Mouse (Mus musculus) CH12.LX (cell line): ENCODE data around the gene Top3a. TPM values are rescaled to one million over a fixed set of nuclear protein-coding genes. Genes with fewer than 3 reads are reported as not detected.

Experiments used
- DNase-seq: peaks from one replicate; pipeline ENCODE4 v3.0.0-alpha.2; 2013; ENCODE audit errors: extremely low read depth
- H3K27ac ChIP-seq: 2 replicates; pipeline ENCODE4 v1.5.1; 2012; ENCODE audit warnings: low read depth, mild to moderate bottlenecking, control low read depth, moderate library complexity; ENCODE audit not compliant: insufficient read depth
- H3K27me3 ChIP-seq: replicated peaks from 2 replicates; pipeline ENCODE3; 2012; ENCODE audit warnings: inconsistent platforms
- H3K36me3 ChIP-seq, 2 experiments: replicated peaks in 1 of 2; 2 replicates each; pipeline versions ENCODE3 to v1.6.1; 2012; ENCODE audit warnings: inconsistent platforms in 1 of 2, low read length in 1 of 2, mild to moderate bottlenecking in 1 of 2, mixed read lengths in 1 of 2, moderate library complexity in 1 of 2; ENCODE audit not compliant: control insufficient read depth in 1 of 2, insufficient read depth in 1 of 2
- H3K4me1 ChIP-seq, 2 experiments: 2 replicates each; pipeline ENCODE4 v1.6.1; 2012; ENCODE audit warnings: inconsistent platforms in 1 of 2, moderate library complexity in 1 of 2; ENCODE audit not compliant: insufficient read depth in 2 of 2, control insufficient read depth in 1 of 2
- H3K4me2 ChIP-seq: 2 replicates; pipeline ENCODE4 v1.6.1; 2012; ENCODE audit warnings: low read depth, mild to moderate bottlenecking, control low read depth; ENCODE audit not compliant: poor library complexity, insufficient read depth, severe bottlenecking
- H3K4me3 ChIP-seq, 3 experiments: fragments of 150-350 bp in 1 of 3; sonication (generic) in 1 of 3; replicated peaks in 1 of 3; 2 replicates each; pipeline versions ENCODE3 to v1.5.1; 2011 to 2012; ENCODE audit warnings: low read depth in 2 of 3, low read length in 2 of 3, mild to moderate bottlenecking in 2 of 3, moderate library complexity in 2 of 3, control low read depth in 1 of 3, improper control_type of control experiment in 1 of 3, inconsistent platforms in 1 of 3, mixed read lengths in 1 of 3; ENCODE audit not compliant: poor library complexity in 1 of 3
- H3K79me2 ChIP-seq: replicated peaks from 2 replicates; pipeline ENCODE4 v1.6.1; 2012; ENCODE audit warnings: mild to moderate bottlenecking, moderate library complexity; ENCODE audit not compliant: control insufficient read depth, poor library complexity, insufficient read depth, severe bottlenecking; ENCODE audit errors: extremely low read depth
- H3K9ac ChIP-seq: 2 replicates; pipeline ENCODE4 v1.6.1; 2012; ENCODE audit warnings: low read depth, mild to moderate bottlenecking, control low read depth, moderate library complexity; ENCODE audit not compliant: insufficient read depth
- H3K9me3 ChIP-seq: replicated peaks from 2 replicates; pipeline ENCODE3; 2012; ENCODE audit warnings: low read length, inconsistent platforms, mixed read lengths
- BHLHE40 ChIP-seq: IDR thresholded peaks from 2 replicates; pipeline ENCODE4 v1.6.1; 2011; ENCODE audit warnings: mild to moderate bottlenecking, low read depth, low read length, improper control_type of control experiment
- CHD1 ChIP-seq: IDR thresholded peaks from 2 replicates; pipeline ENCODE4 v1.6.1; 2012; ENCODE audit warnings: low read depth, low read length, improper control_type of control experiment, inconsistent platforms
- CHD2 ChIP-seq: IDR thresholded peaks from 2 replicates; pipeline ENCODE4 v1.6.1; 2011; ENCODE audit warnings: low read length, improper control_type of control experiment
- CTCF ChIP-seq, 2 experiments: IDR thresholded peaks in 1 of 2; conservative IDR thresholded peaks in 1 of 2; 2 replicates each; pipeline ENCODE4 v1.5.1; 2011 to 2012; ENCODE audit warnings: low read depth in 2 of 2, low read length in 2 of 2, improper control_type of control experiment in 1 of 2, inconsistent platforms in 1 of 2, mild to moderate bottlenecking in 1 of 2, moderate library complexity in 1 of 2
- E2F4 ChIP-seq: IDR thresholded peaks from 2 replicates; pipeline ENCODE4 v1.6.1; 2011; ENCODE audit warnings: low read depth, low read length, improper control_type of control experiment; ENCODE audit not compliant: insufficient replicate concordance
- ELF1 ChIP-seq: IDR thresholded peaks from 2 replicates; pipeline ENCODE4 v1.6.1; 2014; ENCODE audit warnings: low read depth, mild to moderate bottlenecking, inconsistent platforms, low read length, improper control_type of control experiment
- EP300 ChIP-seq: IDR thresholded peaks from 2 replicates; pipeline ENCODE4 v1.6.1; 2011; ENCODE audit warnings: low read length, improper control_type of control experiment
- ETS1 ChIP-seq: conservative IDR thresholded peaks from 2 replicates; pipeline ENCODE4 v1.6.1; 2012; ENCODE audit warnings: low read depth, mild to moderate bottlenecking, inconsistent platforms, low read length, improper control_type of control experiment, moderate library complexity
- GABPA ChIP-seq: IDR thresholded peaks from 2 replicates; pipeline ENCODE4 v1.6.1; 2012; ENCODE audit warnings: low read depth, low read length, improper control_type of control experiment, inconsistent platforms; ENCODE audit not compliant: insufficient replicate concordance
- HCFC1 ChIP-seq: IDR thresholded peaks from 2 replicates; pipeline ENCODE4 v1.6.1; 2012; ENCODE audit warnings: low read depth, mild to moderate bottlenecking, inconsistent platforms, low read length, improper control_type of control experiment
- IRF4 ChIP-seq: IDR thresholded peaks from 2 replicates; pipeline ENCODE4 v1.6.1; 2014; ENCODE audit warnings: low read depth, mild to moderate bottlenecking, inconsistent platforms, low read length, improper control_type of control experiment
- JUN ChIP-seq: IDR thresholded peaks from 2 replicates; pipeline ENCODE4 v1.6.1; 2011; ENCODE audit warnings: low read depth, mild to moderate bottlenecking, low read length, improper control_type of control experiment, moderate library complexity; ENCODE audit not compliant: insufficient read depth
- JUND ChIP-seq: conservative IDR thresholded peaks from 2 replicates; pipeline ENCODE4 v1.6.1; 2011; ENCODE audit warnings: low read depth, low read length, improper control_type of control experiment
- KAT2A ChIP-seq: IDR thresholded peaks from 2 replicates; pipeline ENCODE4 v1.6.1; 2012; ENCODE audit warnings: low read length, improper control_type of control experiment, inconsistent platforms; ENCODE audit not compliant: insufficient replicate concordance
- MAFK ChIP-seq: IDR thresholded peaks from 2 replicates; pipeline ENCODE4 v1.6.1; 2011; ENCODE audit warnings: low read length, improper control_type of control experiment; ENCODE audit not compliant: insufficient replicate concordance
- MAX ChIP-seq: IDR thresholded peaks from 2 replicates; pipeline ENCODE4 v1.6.1; 2011; ENCODE audit warnings: low read length, improper control_type of control experiment
- MAZ ChIP-seq: IDR thresholded peaks from 2 replicates; pipeline ENCODE4 v1.6.1; 2012; ENCODE audit warnings: low read depth, mild to moderate bottlenecking, inconsistent platforms, low read length, improper control_type of control experiment, moderate library complexity
- MEF2A ChIP-seq: IDR thresholded peaks from 2 replicates; pipeline ENCODE4 v1.6.1; 2014; ENCODE audit warnings: low read depth, mild to moderate bottlenecking, inconsistent platforms, low read length, improper control_type of control experiment, borderline replicate concordance
- MXI1 ChIP-seq: IDR thresholded peaks from 2 replicates; pipeline ENCODE4 v1.6.1; 2011; ENCODE audit warnings: mild to moderate bottlenecking, low read depth, low read length, improper control_type of control experiment
- MYC ChIP-seq: IDR thresholded peaks from 2 replicates; pipeline ENCODE4 v1.6.1; 2011; ENCODE audit warnings: low read depth, mild to moderate bottlenecking, improper control_type of control experiment, low read length
- NELFE ChIP-seq: IDR thresholded peaks from 2 replicates; pipeline ENCODE4 v1.6.1; 2011; ENCODE audit warnings: low read depth, low read length, improper control_type of control experiment
- NRF1 ChIP-seq: IDR thresholded peaks from 2 replicates; pipeline ENCODE4 v1.6.1; 2014; ENCODE audit warnings: low read depth, mild to moderate bottlenecking, inconsistent platforms, low read length, improper control_type of control experiment, moderate library complexity
- PAX5 ChIP-seq: IDR thresholded peaks from 2 replicates; pipeline ENCODE4 v1.6.1; 2012; ENCODE audit warnings: low read length, inconsistent platforms, mixed read lengths
- POLR2A ChIP-seq: IDR thresholded peaks from 2 replicates; pipeline ENCODE4 v1.6.1; 2011; ENCODE audit warnings: low read depth, mild to moderate bottlenecking, improper control_type of control experiment, low read length
- POLR2AphosphoS2 ChIP-seq: IDR thresholded peaks from 2 replicates; pipeline ENCODE4 v1.6.1; 2011; ENCODE audit warnings: low read depth, low read length, improper control_type of control experiment
- RAD21 ChIP-seq: IDR thresholded peaks from 2 replicates; pipeline ENCODE4 v1.6.1; 2011; ENCODE audit warnings: low read depth, mild to moderate bottlenecking, low read length, improper control_type of control experiment, moderate library complexity
- RCOR1 ChIP-seq: conservative IDR thresholded peaks from 2 replicates; pipeline ENCODE4 v1.6.1; 2012; ENCODE audit warnings: low read depth, mild to moderate bottlenecking, inconsistent platforms, low read length, improper control_type of control experiment
- SIN3A ChIP-seq: IDR thresholded peaks from 2 replicates; pipeline ENCODE4 v1.6.1; 2012; ENCODE audit warnings: low read length, improper control_type of control experiment, inconsistent platforms
- SMC3 ChIP-seq: IDR thresholded peaks from 2 replicates; pipeline ENCODE4 v1.6.1; 2011; ENCODE audit warnings: low read depth, low read length, improper control_type of control experiment
- TBP ChIP-seq: conservative IDR thresholded peaks from 2 replicates; pipeline ENCODE4 v1.6.1; 2011; ENCODE audit warnings: low read depth, low read length, improper control_type of control experiment
- TCF12 ChIP-seq: IDR thresholded peaks from 2 replicates; pipeline ENCODE4 v1.6.1; 2014; ENCODE audit warnings: low read depth, mild to moderate bottlenecking, inconsistent platforms, low read length, improper control_type of control experiment
- USF1 ChIP-seq: IDR thresholded peaks from 2 replicates; pipeline ENCODE4 v1.6.1; 2014; ENCODE audit warnings: low read depth, mild to moderate bottlenecking, inconsistent platforms, low read length, improper control_type of control experiment
- USF2 ChIP-seq: conservative IDR thresholded peaks from 2 replicates; pipeline ENCODE4 v1.6.1; 2011; ENCODE audit warnings: low read depth, low read length, improper control_type of control experiment
- ZC3H11A ChIP-seq: IDR thresholded peaks from 2 replicates; pipeline ENCODE4 v1.6.1; 2012; ENCODE audit warnings: low read depth, mild to moderate bottlenecking, inconsistent platforms, low read length, improper control_type of control experiment
- ZKSCAN1 ChIP-seq: IDR thresholded peaks from 2 replicates; pipeline ENCODE4 v1.6.1; 2012; ENCODE audit warnings: low read depth, inconsistent platforms, low read length, improper control_type of control experiment, borderline replicate concordance
- ZMIZ1 ChIP-seq: IDR thresholded peaks from 2 replicates; pipeline ENCODE4 v1.6.1; 2012; ENCODE audit warnings: low read depth, mild to moderate bottlenecking, inconsistent platforms, low read length, improper control_type of control experiment
- ZNF384 ChIP-seq: IDR thresholded peaks from 2 replicates; pipeline ENCODE4 v1.6.1; 2012; ENCODE audit warnings: low read depth, low read length, improper control_type of control experiment, inconsistent platforms
- dilution Hi-C: fragments of 300-500 bp; cut with MboI; formaldehyde crosslinking; loops from 2 replicates; pipeline ENCODE4 v1.14.3; 2020; ENCODE audit warnings: low sequenced_read_pairs; ENCODE audit not compliant: extremely low pct_unique_long_range_greater_than_20kb, extremely low pct_ligation_motif_present
- in situ Hi-C: fragments of 300-500 bp; cut with MboI; formaldehyde crosslinking; loops from 3 replicates; pipeline ENCODE4 v1.14.3; 2019; ENCODE audit warnings: low sequenced_read_pairs, low pct_ligation_motif_present, low pct_unique_long_range_greater_than_20kb, mixed read lengths
- polyA plus RNA-seq: library from polyadenylated mRNA; unstranded; fragments of >175 nt; gene quantifications from 2 replicates; pipeline ENCODE4 v1.2.1, GENCODE M21; 2012; ENCODE audit warnings: low read depth; ENCODE audit not compliant: insufficient read length
- total RNA-seq, 2 experiments: library from RNA; depleted of rRNA; stranded (reverse); fragments of 300-350 nt in 1 of 2; fragments of >200 nt in 1 of 2; gene quantifications; 2 replicates each; pipeline ENCODE4 v1.2.3; 2012 to 2014

The Top3a gene
- total and polyA plus RNA-seq, 3 experiments = 19.6 to 43.7 (median 28.8) TPM

GRCm38 (mm10) chr11:60769322-60769721 is 7.8 kb downstream of the Top3a start:
- H3K27ac ChIP-seq = peak overlapping the region; percentile 97

GRCm38 (mm10) chr11:60766969-60767368 is 10.2 kb downstream of the Top3a start:
- Histone ChIP-seq H3K27me3 (no peaks in the 10 kb centered on the region), H3K36me3 (peaks cover 17 to 53% of the 10 kb centered on the region in 2 experiments), H3K9me3 (peaks cover 7% of the 10 kb centered on the region), H3K27ac (no peak overlapping the region), H3K4me3 (no peak overlapping the region), H3K79me2 (peaks cover 66% of the 10 kb centered on the region), H3K4me1 (peaks cover 14 to 41% of the 10 kb centered on the region in 2 experiments), H3K4me2 (no peak overlapping the region), H3K9ac (no peak overlapping the region)
- in situ Hi-C loops (no loop called here), dilution Hi-C loops (no loop called here)
- no peak for DNase-seq
- TF ChIP-seq CTCF (conservative IDR thresholded peaks at IDR 0.05 in 1 of 2, IDR thresholded peaks at IDR 0.05 in 1 of 2; ENCODE audit: low read depth in 2 of 2, low read length in 2 of 2) (peak in 1 of 2 experiments; percentile 27; a peak in 3 of 4 replicates), SIN3A (0 out of 2 replicates have a peak, but pooled peaks have one; percentile 29), KAT2A (no peak), ELF1 (no peak), RAD21 (peak; percentile 1), E2F4 (no peak)

More at GRCm38 (mm10) chr11:60769322-60769721, 7.8 kb downstream of the Top3a start:
- Histone ChIP-seq H3K9ac (peak overlapping the region; percentile 61; the same call in 1 of the 2 replicates), H3K27me3 (no peaks in the 10 kb centered on the region), H3K9me3 (peaks cover 7% of the 10 kb centered on the region), H3K4me1 (peaks cover 14 to 57% of the 10 kb centered on the region in 2 experiments), H3K36me3 (peaks cover 10 to 34% of the 10 kb centered on the region in 2 experiments), H3K79me2 (peaks cover 76% of the 10 kb centered on the region), H3K4me3 (peak overlapping the region; percentile 24 to 44 (median 24)), H3K4me2 (peak overlapping the region; percentile 83)
- in situ Hi-C loops = no loop called here
- peak; percentile 95 for DNase-seq
- TF ChIP-seq MXI1 (peak; percentile 79), EP300 (peak; percentile 78), SIN3A (peak; percentile 93), GABPA (no peak), JUND (no peak), MYC (0 out of 2 replicates have a peak, but pooled peaks have one; percentile 26), HCFC1 (peak; percentile 43), MEF2A (peak; percentile 87), RAD21 (no peak), POLR2AphosphoS2 (no peak), CHD2 (no peak), USF1 (no peak), RCOR1 (no peak), NRF1 (peak; percentile 11; the same call in 1 of the 2 replicates), NELFE (no peak), POLR2A (no peak), MAFK (peak; percentile 85), CTCF (conservative IDR thresholded peaks at IDR 0.05 in 1 of 2, IDR thresholded peaks at IDR 0.05 in 1 of 2; ENCODE audit: low read depth in 2 of 2, low read length in 2 of 2) (no peak), E2F4 (no peak), USF2 (no peak), ELF1 (peak; percentile 42), MAX (peak; percentile 40; the same call in 1 of the 2 replicates), ETS1 (peak; percentile 89), JUN (peak; percentile 45), BHLHE40 (peak; percentile 69), ZC3H11A (no peak), ZKSCAN1 (no peak), CHD1 (peak; percentile 88), IRF4 (peak; percentile 76), TBP (0 out of 2 replicates have a peak, but pooled peaks have one; percentile 57), TCF12 (peak; percentile 44; the same call in 1 of the 2 replicates), PAX5 (no peak), MAZ (0 out of 2 replicates have a peak, but pooled peaks have one; percentile 28), ZNF384 (no peak), SMC3 (no peak), ZMIZ1 (no peak), KAT2A (no peak)
- dilution Hi-C loops = no loop called here
